Mouse (Mus musculus) heart, adult 2 months (tissue): ENCODE results near the gene Nbea. TPM values are rescaled to one million over a fixed set of nuclear protein-coding genes. Genes with fewer than 3 reads are reported as not detected.

Experiments
- DNase-seq, 2 experiments: peaks; one replicate each; pipeline ENCODE4 v3.0.0; 2021
- H3K27ac ChIP-seq: fragments of 200-600 bp; 2 replicates; pipeline ENCODE4 v1.8.1; 2022
- H3K27me3 ChIP-seq: fragments of 200-500 bp; 2 replicates; pipeline ENCODE4 v1.6.1; 2012; ENCODE audit warnings: mild to moderate bottlenecking, low read length, inconsistent platforms, mixed read lengths; ENCODE audit not compliant: control insufficient read depth, insufficient read depth
- H3K36me3 ChIP-seq: fragments of 200-500 bp; 2 replicates; pipeline ENCODE4 v1.6.1; 2012; ENCODE audit warnings: low read length, inconsistent platforms; ENCODE audit not compliant: control insufficient read depth, insufficient read depth
- H3K4me1 ChIP-seq: fragments of 200-500 bp; 2 replicates; pipeline ENCODE4 v1.6.1; 2011; ENCODE audit warnings: low read length; ENCODE audit not compliant: control insufficient read depth, insufficient read depth
- H3K4me3 ChIP-seq: fragments of 200-600 bp; 2 replicates; pipeline ENCODE4 v1.8.1; 2022
- H3K79me2 ChIP-seq: fragments of 200-500 bp; replicated peaks from 2 replicates; pipeline ENCODE4 v1.6.1; 2012; ENCODE audit warnings: mild to moderate bottlenecking, inconsistent platforms, low read length, moderate library complexity, mixed read lengths; ENCODE audit not compliant: control insufficient read depth, insufficient read depth
- H3K9ac ChIP-seq: fragments of 200-500 bp; 2 replicates; pipeline ENCODE4 v1.6.1; 2012; ENCODE audit warnings: low read depth, mild to moderate bottlenecking, control low read depth, inconsistent platforms, low read length, mixed read lengths
- CTCF ChIP-seq: fragments of 200-600 bp; IDR thresholded peaks from 2 replicates; pipeline ENCODE4 v1.8.1; 2022; ENCODE audit warnings: antibody characterized with exemption, mild to moderate bottlenecking, moderate library complexity
- EP300 ChIP-seq: fragments of 200-500 bp; IDR thresholded peaks from 2 replicates; pipeline ENCODE4 v1.6.1; 2011; ENCODE audit warnings: low read depth, low read length, control low read depth; ENCODE audit not compliant: insufficient read depth
- POLR2A ChIP-seq: fragments of 200-500 bp; IDR thresholded peaks from 2 replicates; pipeline ENCODE4 v1.6.1; 2011; ENCODE audit warnings: mild to moderate bottlenecking, low read depth, low read length, control low read depth; ENCODE audit not compliant: insufficient read depth
- WGBS: fragments of 180-500 bp; shearing (Covaris S2); methylation state at CpG from one replicate; pipeline ENCODE4 v1.1.7; 2018; 5-methylcytosine and 5-hydroxymethylcytosine counted together
- intact Hi-C: fragments of 180-260 bp; cut with DNase I; formaldehyde crosslinking; loops from one replicate; pipeline ENCODE4 v1.15.1; 2025
- polyA plus RNA-seq: library from polyadenylated mRNA; depleted of rRNA; stranded (reverse); fragments of >200 nt; gene quantifications from 2 replicates; pipeline ENCODE4 v1.2.3, GENCODE M21; 2012
- total RNA-seq, 2 experiments: library from RNA; stranded (reverse); gene quantifications; 2 replicates each; pipeline ENCODE4 v1.2.3; 2021

Nbea gene
- total and polyA plus RNA-seq, 3 experiments, result 6.2 to 12.4 (median 11.9) TPM

GRCm38 (mm10) chr3:55787487-55788213 lies 395.9 kb downstream of the Nbea start:
- Histone ChIP-seq H3K4me3 (peak overlapping the region; percentile 50), H3K27ac (peak overlapping the region; percentile 52), H3K79me2 (no peaks in the 10 kb centered on the region), H3K36me3 (no peaks in the 10 kb centered on the region), H3K9ac (peak overlapping the region; percentile 64), H3K4me1 (no peaks in the 10 kb centered on the region; the same call in 1 of the 2 replicates), H3K27me3 (no peaks in the 10 kb centered on the region)
- 12% methylated on average over 51 of the region's 54 CpGs for WGBS
- TF ChIP-seq CTCF, result 0 out of 2 replicates have a peak, but pooled peaks have one; percentile 3
- no peak for TF ChIP-seq EP300
- TF ChIP-seq POLR2A, result no peak
- DNase-seq, result peak; percentile 60 to 72
- intact Hi-C loops, result loop anchor here (10.0 kb wide), 2 partner anchors 263 to 413 kb away; no protein-coding TSS in a partner anchor

- peak overlapping the region; percentile 50 for H3K4me3 ChIP-seq
- TF ChIP-seq EP300, result no peak
- no peak for TF ChIP-seq CTCF
- TF ChIP-seq POLR2A, result no peak
- WGBS, result 88% methylated on average over 17 of the region's 17 CpGs
Observed at GRCm38 (mm10) chr3:55786835-55787486, 396.5 kb downstream of the Nbea start.

DNA sequence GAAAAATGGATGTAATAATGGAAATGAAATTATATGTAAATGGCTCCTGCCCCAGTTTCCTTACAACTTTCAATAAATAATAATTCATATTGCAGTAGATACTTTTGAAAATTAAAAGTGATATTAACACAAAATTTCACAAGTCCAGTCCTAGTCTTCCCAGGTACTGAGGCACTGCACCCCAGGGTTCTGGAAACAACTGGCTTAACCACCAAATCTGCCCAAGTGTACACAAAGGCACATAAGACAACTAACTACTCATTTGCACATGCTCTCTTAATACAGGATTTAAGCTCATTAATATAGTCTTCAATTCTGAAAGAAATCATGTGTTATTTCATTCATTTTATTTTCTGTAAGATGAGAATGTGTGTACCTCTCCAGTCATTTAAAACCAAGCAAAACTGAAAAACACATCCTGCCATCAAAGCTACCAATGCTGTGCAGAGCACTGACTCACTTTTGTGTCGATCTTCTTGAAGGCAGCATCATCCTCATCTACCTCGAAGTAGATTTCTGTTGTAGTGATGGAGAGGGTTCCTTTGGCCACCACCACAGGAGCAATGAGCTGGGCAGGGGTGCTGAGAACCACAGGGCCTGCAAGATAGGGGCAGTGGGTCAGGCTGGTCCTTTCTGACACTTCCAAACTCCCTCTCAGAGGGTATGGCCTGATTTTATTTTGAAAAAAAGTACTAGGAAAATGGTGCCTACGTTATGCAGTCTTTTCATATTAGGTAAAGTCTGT lies 397.3 kb downstream of the Nbea start:
- intact Hi-C loops, result loop anchor here (10.0 kb wide), 2 partner anchors 261 to 411 kb away; no protein-coding TSS in a partner anchor
- peaks cover 2% of the 10 kb centered on the region; the same call in 1 of the 2 replicates for H3K27me3 ChIP-seq
- H3K27ac ChIP-seq, result no peak overlapping the region

More at GRCm38 (mm10) chr3:55786835-55787486, 396.5 kb downstream of the Nbea start:
- H3K27ac ChIP-seq, result peak overlapping the region; percentile 52
- H3K9ac ChIP-seq, result peak overlapping the region; percentile 64
- DNase-seq, result no peak
- H3K27me3 ChIP-seq, result peaks cover 2% of the 10 kb centered on the region; the same call in 1 of the 2 replicates
- no peaks in the 10 kb centered on the region for H3K79me2 ChIP-seq
- no peaks in the 10 kb centered on the region; the same call in 1 of the 2 replicates for H3K4me1 ChIP-seq
- intact Hi-C loops, result loop anchor here (10.0 kb wide), 2 partner anchors 262 to 412 kb away; no protein-coding TSS in a partner anchor
- H3K36me3 ChIP-seq, result no peaks in the 10 kb centered on the region

GRCm38 (mm10) chr3:55785266-55785980 lies 398.1 kb downstream of the Nbea start:
- WGBS, result 94% methylated on average over 4 of the region's 4 CpGs
- no peak for DNase-seq
- H3K9ac ChIP-seq, result no peak overlapping the region
- H3K4me1 ChIP-seq, result no peaks in the 10 kb centered on the region; the same call in 1 of the 2 replicates
- TF ChIP-seq EP300 (no peak), CTCF (no peak), POLR2A (no peak)
- no peaks in the 10 kb centered on the region for H3K79me2 ChIP-seq
- H3K27ac ChIP-seq, result no peak overlapping the region
- no peak overlapping the region for H3K4me3 ChIP-seq
- peaks cover 2% of the 10 kb centered on the region; the same call in 1 of the 2 replicates for H3K27me3 ChIP-seq
- intact Hi-C loops, result loop anchor here (10.0 kb wide), 2 partner anchors 261 to 411 kb away; no protein-coding TSS in a partner anchor
- no peaks in the 10 kb centered on the region for H3K36me3 ChIP-seq

More for the DNA sequence above, 397.3 kb downstream of the Nbea start:
- Histone ChIP-seq H3K4me3 (no peak overlapping the region), H3K9ac (no peak overlapping the region), H3K36me3 (no peaks in the 10 kb centered on the region), H3K79me2 (no peaks in the 10 kb centered on the region), H3K4me1 (no peaks in the 10 kb centered on the region; the same call in 1 of the 2 replicates)
- TF ChIP-seq POLR2A (no peak), EP300 (no peak)
- 92% methylated on average over 3 of the region's 3 CpGs for WGBS
- DNase-seq, result no peak

DNA sequence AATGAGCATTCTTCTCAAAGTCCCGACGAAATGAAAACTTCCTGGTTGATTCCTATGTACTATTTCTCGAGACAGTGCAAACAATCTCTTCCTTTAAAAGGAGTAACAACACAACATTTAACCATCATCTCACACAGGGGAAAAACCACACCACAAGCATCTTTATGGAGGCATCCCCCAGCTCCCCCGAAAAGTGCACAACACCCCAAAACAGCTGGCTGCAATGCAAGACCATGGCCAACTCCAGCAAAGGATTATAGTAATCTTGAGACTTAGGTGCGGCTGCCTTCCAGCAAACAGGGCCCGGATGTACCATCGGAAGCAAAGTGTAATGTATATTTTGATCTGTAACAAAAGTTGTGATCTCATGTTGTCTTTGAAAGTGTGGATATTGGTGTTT lies 399.4 kb downstream of the Nbea start:
- peaks cover 2% of the 10 kb centered on the region; the same call in 1 of the 2 replicates for H3K27me3 ChIP-seq

More for the DNA sequence above, 399.4 kb downstream of the Nbea start:
- no peaks in the 10 kb centered on the region; the same call in 1 of the 2 replicates for H3K4me1 ChIP-seq
- no peaks in the 10 kb centered on the region for H3K36me3 ChIP-seq
- intact Hi-C loops, result loop anchor here (10.0 kb wide), 2 partner anchors 259 to 409 kb away; no protein-coding TSS in a partner anchor
- H3K4me3 ChIP-seq, result no peak overlapping the region
- H3K27ac ChIP-seq, result no peak overlapping the region
- no peaks in the 10 kb centered on the region for H3K79me2 ChIP-seq
- TF ChIP-seq CTCF, result no peak
- TF ChIP-seq EP300, result no peak
- no peak for TF ChIP-seq POLR2A
- H3K9ac ChIP-seq, result no peak overlapping the region
- no peak for DNase-seq
- WGBS, result 68% methylated on average over 7 of the region's 7 CpGs
